Mouse (Mus musculus) Patski (cell line): Measurements from ENCODE around the gene Fgfr4. TPM values are rescaled to one million over a fixed set of nuclear protein-coding genes. Genes with fewer than 3 reads are reported as not detected.
"Not testable (repeated sequence)": the region's sequence is repeated elsewhere in the genome, so short reads cannot be mapped to it uniquely, and the experiment has no call there.

Experiments used
- ATAC-seq: fragments of 100-300 bp; one replicate; pipeline ENCODE4 v1.8.0; 2021
- CTCF ChIA-PET: fragments of 350-600 bp; sonication (Branson Sonifier 250); formaldehyde crosslinking; loops from one replicate; lab custom pipeline; 2022; ENCODE audit warnings: inconsistent platforms; lab: Charles Lee
- POLR2A ChIA-PET: fragments of 350-600 bp; sonication (Branson Sonifier 250); formaldehyde crosslinking; loops from one replicate; lab custom pipeline; 2022; ENCODE audit warnings: antibody characterized with exemption, inconsistent platforms; lab: Charles Lee
- DNase-seq: peaks from one replicate; pipeline ENCODE4 v3.0.0-alpha.2; 2011; ENCODE audit warnings: low read depth, low spot score
- H3K27me3 ChIP-seq: fragments of 371-371 bp; one replicate; pipeline ENCODE4 v1.5.1; 2021
- CTCF ChIP-seq: fragments of 100-300 bp; IDR thresholded peaks from one replicate; pipeline ENCODE4 v1.5.1; 2021
- in situ Hi-C: fragments of 300-500 bp; cut with MboI; formaldehyde crosslinking; loops from 3 replicates; pipeline ENCODE4 v1.11.1; 2018; ENCODE audit warnings: low pct_unique_long_range_greater_than_20kb, mixed read lengths
- polyA plus RNA-seq: library from polyadenylated mRNA; unstranded; gene quantifications from one replicate; pipeline ENCODE4 v1.2.3, GENCODE M21; 2021

The Fgfr4 gene
- polyA plus RNA-seq, 1 experiment from 2014 or later = 2.6 TPM

DNA sequence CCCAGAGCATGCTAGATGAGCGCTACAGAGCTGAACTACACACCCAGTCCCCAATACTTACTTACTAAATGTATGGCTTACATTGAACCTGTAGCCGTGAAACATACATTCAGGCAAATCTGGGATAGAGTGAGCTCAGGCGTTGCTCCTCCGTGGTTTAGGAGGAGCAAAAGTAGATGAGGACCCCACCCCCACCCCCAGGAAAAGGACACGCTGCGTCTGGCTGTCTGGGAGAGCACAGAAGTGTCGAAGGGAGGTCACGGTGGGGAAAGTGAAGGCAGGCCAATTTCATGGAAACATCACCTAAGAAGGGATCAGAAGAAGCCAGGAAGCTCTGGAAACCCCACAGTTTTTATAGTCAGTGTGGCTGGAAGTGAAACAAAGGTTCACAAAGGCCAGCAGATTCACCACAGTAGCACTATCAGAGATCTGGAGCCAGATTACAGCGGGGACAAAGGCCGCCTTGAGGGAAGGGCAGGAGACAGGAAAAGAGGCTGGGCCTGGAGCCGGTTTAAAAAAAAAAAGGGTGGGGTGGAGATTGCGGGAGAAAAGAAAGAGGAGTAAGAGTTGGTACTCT lies 37.2 kb downstream of the Fgfr4 start:
- POLR2A ChIA-PET = interaction anchor here (0.7 to 1.7 kb wide), 3 partner anchors 23 to 497 kb away, joined by 3 to 5 read pairs (median 3); no protein-coding TSS in a partner anchor
- DNase-seq (no peak), ATAC-seq (peak; percentile 21)
- in situ Hi-C loops = no loop called here
- TF ChIP-seq CTCF = no peak
- no peaks in the 10 kb centered on the region for H3K27me3 ChIP-seq
- CTCF ChIA-PET = interaction anchor here (0.6 to 1.0 kb wide), 3 partner anchors 9 to 69 kb away, joined by 3 read pairs; no protein-coding TSS in a partner anchor

DNA sequence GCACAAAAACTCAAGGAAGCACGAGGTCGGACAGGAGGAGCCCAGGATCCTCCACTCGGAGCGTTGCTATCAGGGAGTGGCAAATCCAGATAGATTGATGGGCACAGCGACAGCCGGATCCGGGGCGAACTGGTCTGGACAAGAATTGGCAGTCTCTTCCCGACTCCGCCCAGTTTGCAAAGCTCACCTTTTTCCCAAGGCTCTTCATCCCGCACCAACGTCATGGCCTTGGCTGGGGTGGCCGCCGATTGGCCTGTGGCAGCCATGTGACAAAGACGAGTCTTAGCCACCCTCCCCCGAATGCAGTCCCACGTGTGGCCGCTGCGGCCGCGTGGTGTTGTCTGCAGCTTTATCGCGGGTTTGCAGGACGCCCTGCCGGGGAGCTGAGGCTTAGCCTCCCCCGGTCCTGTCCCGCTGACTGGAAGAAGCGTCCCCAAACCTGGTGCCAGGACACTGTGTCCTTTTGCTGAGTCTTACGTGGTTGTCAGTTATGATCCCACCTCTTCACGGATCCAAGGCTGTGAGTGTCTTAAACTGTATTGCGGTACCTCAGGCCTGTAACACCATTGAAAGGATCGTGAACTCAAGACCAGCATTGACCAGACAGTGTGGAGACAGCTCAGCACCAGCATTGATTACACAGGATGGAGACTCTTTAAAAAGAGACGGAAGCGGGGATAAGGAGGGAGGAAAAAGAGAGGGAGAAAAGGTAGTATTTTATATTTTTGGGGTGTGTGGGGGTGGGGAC lies 37.9 kb downstream of the Fgfr4 start:
- H3K27me3 ChIP-seq = no peaks in the 10 kb centered on the region
- DNase-seq = peak; percentile 83
- POLR2A ChIA-PET = interaction anchor here (0.6 to 1.7 kb wide), 4 partner anchors 22 to 611 kb away, joined by 3 to 5 read pairs (median 3); no protein-coding TSS in a partner anchor
- ATAC-seq = peak; percentile 99
- in situ Hi-C loops = no loop called here
- peak; percentile 67 for TF ChIP-seq CTCF
- CTCF ChIA-PET = interaction anchor here (0.6 to 1.0 kb wide), 3 partner anchors 9 to 69 kb away, joined by 3 read pairs; no protein-coding TSS in a partner anchor

DNA sequence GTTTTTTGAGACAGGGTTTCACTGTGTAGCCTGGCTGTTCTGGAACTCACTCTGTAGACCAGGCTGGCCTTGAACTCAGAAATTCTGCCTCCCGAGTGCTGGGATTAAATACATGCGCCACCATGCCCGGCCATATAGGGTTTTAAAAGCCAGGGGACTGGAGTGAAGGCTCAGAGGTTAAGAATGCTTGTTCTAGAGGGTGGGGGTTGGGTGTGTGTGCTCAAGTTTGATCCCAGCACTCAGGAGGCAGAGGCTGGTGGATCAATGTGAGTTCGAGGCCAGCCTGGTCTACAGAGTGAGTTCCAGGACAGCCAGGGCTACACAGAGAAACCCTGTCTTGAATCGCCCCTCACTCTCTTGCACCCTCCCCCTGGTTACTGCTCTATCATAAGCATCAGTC lies 39.1 kb downstream of the Fgfr4 start:
- ATAC-seq = no peak
- H3K27me3 ChIP-seq = no peaks in the 10 kb centered on the region
- ChIA-PET CTCF (no interaction called here), POLR2A (interaction anchor here (0.7 kb wide), 1 partner anchor 146 kb away, joined by 4 read pairs; no protein-coding TSS in a partner anchor)
- DNase-seq = no peak
- no peak for TF ChIP-seq CTCF
- in situ Hi-C loops = no loop called here

DNA sequence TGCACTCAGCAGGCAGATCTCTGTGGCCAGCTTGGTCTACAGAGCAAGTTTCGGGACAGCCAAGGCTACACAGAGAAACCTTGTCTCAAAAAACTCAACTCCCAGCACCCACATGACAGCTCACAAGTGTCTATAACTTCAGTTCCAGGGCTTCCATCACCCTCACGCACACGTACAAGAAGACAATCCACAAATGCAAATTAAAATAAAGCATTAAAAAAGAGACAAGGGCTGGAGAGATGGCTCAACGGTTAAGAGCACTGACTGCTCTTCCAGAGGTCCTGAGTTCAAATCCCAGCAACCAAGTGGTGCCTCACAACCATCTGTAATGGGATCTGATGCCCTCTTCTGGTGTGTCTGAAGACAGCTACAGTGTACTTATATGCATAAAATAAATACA lies 50.3 kb downstream of the Fgfr4 start:
- in situ Hi-C loops, ATAC-seq, CTCF ChIA-PET, DNase-seq, H3K27me3 ChIP-seq: not testable (repeated sequence)
- POLR2A ChIA-PET = interaction anchor here (0.6 kb wide), 1 partner anchor 722 kb away, joined by 3 read pairs; no protein-coding TSS in a partner anchor

DNA sequence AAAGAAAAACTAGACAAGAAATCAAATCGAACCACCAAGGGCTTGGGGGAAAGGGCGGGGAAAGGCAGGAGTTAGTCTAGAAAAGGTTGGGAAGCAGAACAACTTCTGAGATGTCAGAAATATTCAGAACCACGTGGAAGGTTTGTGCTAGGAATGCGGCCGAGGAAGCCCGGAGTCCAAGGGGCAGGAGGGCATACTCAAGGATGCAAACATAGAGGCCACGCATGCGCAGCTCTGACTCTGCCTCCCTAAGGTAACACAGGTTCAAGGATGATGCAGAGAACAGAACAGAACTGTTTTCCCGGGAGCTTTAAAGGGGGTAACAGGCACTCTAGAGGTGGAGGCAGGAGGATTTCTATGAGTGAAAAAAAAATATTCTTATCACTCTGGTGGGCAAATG lies 51.3 kb downstream of the Fgfr4 start:
- ATAC-seq = no peak
- POLR2A ChIA-PET = interaction anchor here (0.7 kb wide), 1 partner anchor 713 kb away, joined by 3 read pairs; no protein-coding TSS in a partner anchor
- H3K27me3 ChIP-seq = no peaks in the 10 kb centered on the region

DNA sequence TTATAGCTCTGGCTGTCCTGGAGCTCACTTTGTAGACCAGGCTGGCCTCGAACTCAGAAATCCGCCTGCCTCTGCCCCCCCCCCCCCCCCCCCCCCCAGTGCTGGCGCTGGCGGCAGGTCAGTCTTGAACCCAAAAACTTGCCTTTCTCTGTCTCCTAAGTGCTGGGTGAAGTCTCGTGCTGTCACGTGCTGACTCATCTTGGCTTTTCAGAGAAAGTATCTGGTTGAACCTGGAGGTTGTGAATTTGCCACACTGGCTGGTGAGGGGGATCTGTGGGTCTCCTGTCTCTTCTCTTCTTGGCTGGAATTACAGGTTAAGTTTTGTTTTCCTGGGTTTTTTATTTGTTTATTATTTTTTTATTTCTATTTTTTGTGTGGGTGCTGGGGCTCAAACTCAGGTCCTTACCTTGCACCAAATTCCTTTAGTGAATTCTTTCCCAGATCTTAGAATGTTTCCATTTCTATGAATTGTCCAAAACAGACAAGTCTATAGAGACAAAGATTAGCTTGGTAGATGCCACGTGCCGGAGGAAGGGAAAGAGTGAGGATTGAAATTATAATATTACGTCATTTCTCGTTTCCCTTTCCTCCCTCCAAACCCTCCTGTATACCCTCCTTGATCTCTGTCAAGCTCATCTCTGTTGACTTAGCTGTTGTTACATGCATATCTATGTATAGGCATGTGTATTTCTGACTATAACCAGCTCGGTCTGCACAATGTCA lies 52.4 kb downstream of the Fgfr4 start:
- H3K27me3 ChIP-seq = no peaks in the 10 kb centered on the region
- DNase-seq (no peak), ATAC-seq (no peak)
- TF ChIP-seq CTCF = no peak
- in situ Hi-C loops = no loop called here
- CTCF ChIA-PET = no interaction called here
- POLR2A ChIA-PET = no interaction called here

More for the DNA sequence above, 51.3 kb downstream of the Fgfr4 start:
- CTCF ChIA-PET = no interaction called here
- in situ Hi-C loops = no loop called here
- no peak for DNase-seq
- no peak for TF ChIP-seq CTCF

DNA sequence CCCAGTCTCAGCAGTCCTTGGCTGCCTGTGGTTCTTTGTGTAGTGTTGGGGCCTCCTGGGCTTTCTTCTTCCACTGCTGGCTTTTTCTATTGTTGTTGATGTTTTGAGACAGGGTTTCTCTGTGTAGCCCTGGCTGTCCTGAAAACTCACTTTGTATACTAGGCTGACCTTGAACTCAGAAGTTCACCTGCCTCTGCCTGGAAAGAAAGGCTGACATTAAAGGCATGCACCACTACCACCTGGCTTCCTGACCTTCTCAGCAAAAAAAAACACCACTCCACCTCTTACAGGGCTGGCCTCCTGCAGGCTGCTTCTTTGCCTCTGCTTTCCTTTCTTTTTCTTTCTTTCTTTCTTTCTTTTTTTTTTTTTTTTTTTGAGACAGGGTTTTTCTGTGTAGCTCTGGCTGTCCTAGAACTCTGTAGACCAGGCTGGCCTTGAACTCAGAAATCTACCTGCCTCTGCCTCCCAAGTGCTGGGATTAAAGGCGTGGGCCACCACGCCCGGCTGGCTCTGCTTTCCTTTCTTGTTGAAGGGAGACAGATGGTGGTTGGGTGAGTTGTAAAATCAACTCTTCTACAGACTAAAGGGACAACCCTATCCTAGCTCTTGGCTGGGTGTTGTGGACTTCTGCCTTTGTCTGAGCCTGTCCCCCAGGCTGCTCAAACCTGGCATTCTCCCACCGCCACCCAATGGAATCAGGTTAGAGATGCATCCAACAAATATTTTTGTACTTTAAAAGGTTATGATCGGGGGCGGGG lies 53.2 kb downstream of the Fgfr4 start:
- in situ Hi-C loops = no loop called here
- no peak for TF ChIP-seq CTCF
- DNase-seq = no peak
- ChIA-PET CTCF (interaction anchor here (1.8 kb wide), 1 partner anchor 11 kb away, joined by 4 read pairs; no protein-coding TSS in a partner anchor), POLR2A (no interaction called here)
- no peak for ATAC-seq
- no peaks in the 10 kb centered on the region for H3K27me3 ChIP-seq

DNA sequence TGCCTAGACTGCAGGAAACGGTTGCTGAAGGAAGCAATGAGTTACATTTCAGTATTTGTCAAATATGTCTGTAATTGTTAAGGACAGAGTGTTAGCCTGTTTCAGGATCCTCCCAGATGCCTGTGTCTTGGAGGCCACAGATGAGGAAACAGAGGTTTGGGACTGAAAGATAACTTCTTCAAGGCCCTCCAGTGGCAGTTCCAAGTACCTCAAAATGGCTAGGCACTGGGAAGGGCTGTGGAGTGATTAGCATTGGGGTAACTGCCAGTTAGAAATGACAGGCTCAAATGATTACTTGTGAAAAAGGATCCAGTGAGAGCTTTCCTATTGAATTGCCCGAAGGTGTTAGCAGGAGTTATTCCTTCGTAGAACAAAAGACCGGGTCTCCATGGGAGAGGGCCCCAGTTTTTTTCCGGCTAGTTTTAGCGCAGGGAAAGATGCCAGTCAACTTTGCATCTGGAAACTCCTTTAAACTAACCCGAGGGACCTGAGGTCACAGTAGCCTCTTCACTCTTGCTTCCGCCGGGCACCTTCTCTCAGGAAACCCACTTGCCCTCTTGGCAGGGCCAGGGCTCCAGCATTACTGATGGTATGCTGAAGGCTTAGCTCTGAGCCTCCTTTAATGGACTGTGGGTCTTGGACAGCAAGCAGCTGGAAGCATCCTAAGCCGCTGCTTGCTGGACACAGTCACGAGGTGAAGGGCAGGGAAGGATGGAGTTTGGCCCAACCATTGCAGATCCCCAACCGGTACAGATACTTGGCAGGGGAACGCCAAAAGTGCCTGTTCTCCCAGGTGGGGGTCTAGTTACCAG lies 56.6 kb downstream of the Fgfr4 start:
- ChIA-PET CTCF (no interaction called here), POLR2A (no interaction called here)
- ATAC-seq (no peak), DNase-seq (no peak)
- H3K27me3 ChIP-seq = no peaks in the 10 kb centered on the region
- in situ Hi-C loops = no loop called here
- TF ChIP-seq CTCF = no peak

DNA sequence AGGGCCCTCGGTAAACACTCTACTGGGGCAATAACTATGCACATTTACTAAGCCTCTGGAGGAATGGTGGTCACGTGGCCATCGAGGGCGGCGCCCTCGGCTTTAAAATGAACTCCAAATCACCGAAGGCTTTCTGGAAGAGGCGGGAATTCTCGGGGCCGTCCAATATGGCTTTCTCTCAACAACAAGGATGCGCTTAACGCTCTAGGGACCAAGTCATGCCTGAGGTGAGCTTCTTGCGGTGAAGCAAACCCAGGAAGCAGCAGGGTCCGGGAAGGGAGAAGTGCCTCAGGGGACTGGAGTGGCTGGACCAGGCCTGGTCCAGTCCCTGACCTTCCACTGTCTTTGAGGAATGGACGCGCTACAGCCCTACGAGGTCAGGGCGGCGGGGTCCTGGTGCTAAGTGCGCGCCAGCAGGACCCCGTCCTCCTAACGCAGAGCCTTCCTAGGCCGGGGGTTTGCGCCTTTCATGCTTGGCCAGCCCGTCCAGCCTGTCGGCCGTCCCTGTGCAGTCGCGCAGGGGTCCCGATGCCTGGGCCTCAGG lies 57.3 kb downstream of the Fgfr4 start, which contains the start of gene Nsd1:
Gene Nsd1, plus strand, starts transcription at position 134 of the 544 bp plus-strand sequence.
- ChIA-PET CTCF (no interaction called here), POLR2A (no interaction called here)
- in situ Hi-C loops = no loop called here
- no peaks in the 10 kb centered on the region for H3K27me3 ChIP-seq
- no peak for ATAC-seq
- TF ChIP-seq CTCF = no peak
- no peak for DNase-seq
